ENCODE assay signal across 9 mouse cellular contexts in the genomic region with DNA sequence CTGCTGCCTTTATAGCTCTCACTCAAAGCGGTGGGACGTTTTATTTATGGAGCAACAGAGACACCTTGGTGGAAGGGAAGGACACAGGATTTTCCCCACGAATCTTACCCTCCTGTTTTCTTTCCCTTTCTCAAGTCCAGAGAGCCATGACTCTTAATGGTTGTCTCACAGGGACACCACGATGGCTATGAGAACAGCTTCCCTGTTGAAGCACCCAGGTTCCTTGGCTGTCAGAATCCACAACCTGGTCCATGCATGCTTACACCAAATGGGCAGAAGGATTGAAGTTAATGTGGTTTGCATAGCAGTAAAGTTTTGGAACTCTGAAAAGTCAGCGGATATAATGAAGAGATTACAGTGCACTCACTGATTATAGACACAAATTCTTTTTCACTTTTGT. TPM values are rescaled to one million over a fixed set of nuclear protein-coding genes. Genes with fewer than 3 reads are reported as not detected.
DNase-seq lines count a peak whose midpoint lies in the region; ATAC-seq and TF ChIP-seq lines count a peak whose summit lies in the region.
"Had no signal": no experiment of that assay in that cellular context is flagged by ENCODE, and none has a peak within 500 bp of the region (broad histone marks: within the 10 kb centered on the region; RNA-seq: fewer than 3 reads in every experiment).

No protein-coding gene starts in this region.

- no peak overlapping the region for H3K9ac ChIP-seq in kidney, embryonic 15.5 days
- no peak overlapping the region for H3K9ac ChIP-seq in embryonic facial prominence, embryonic 15.5 days
- no peak overlapping the region for H3K9ac ChIP-seq in hindbrain, postnatal 0 days (replicated peaks; ENCODE audit: low read length)
- H3K9ac ChIP-seq in midbrain, postnatal 0 days (replicated peaks; ENCODE audit: low read length, poor library complexity, severe bottlenecking) = no peak overlapping the region
- H3K9ac ChIP-seq: liver, embryonic 13.5 days had no signal

- H3K27ac ChIP-seq in kidney, embryonic 15.5 days = no peak overlapping the region
- no peak overlapping the region for H3K27ac ChIP-seq in kidney, adult 2 months (ENCODE audit: insufficient read depth, low read depth, low read length)
- H3K27ac ChIP-seq in embryonic facial prominence, embryonic 15.5 days (replicated peaks) = no peak overlapping the region
- no peak overlapping the region for H3K27ac ChIP-seq in hindbrain, postnatal 0 days
- H3K27ac ChIP-seq in midbrain, postnatal 0 days (ENCODE audit: low read depth, low read length) = no peak overlapping the region
- H3K27ac ChIP-seq: liver, embryonic 13.5 days had no signal

- ATAC-seq in kidney, embryonic 15.5 days (replicated peaks; ENCODE audit: low FRiP score) = no peak
- no peak for ATAC-seq in embryonic facial prominence, embryonic 15.5 days (ENCODE audit: insufficient number of reproducible peaks, low FRiP score, low TSS enrichment, low read depth)
- no peak for ATAC-seq in hindbrain, postnatal 0 days
- no peak for ATAC-seq in midbrain, postnatal 0 days (ENCODE audit: low FRiP score)
- no peak for ATAC-seq in megakaryocyte-erythroid progenitor cell, adult 5-6 weeks (replicated peaks; ENCODE audit: low FRiP score, low TSS enrichment, poor library complexity, severe bottlenecking)

- H3K4me3 ChIP-seq in kidney, embryonic 15.5 days (replicated peaks) = peak overlapping the region; percentile 52
- H3K4me3 ChIP-seq in kidney, adult 2 months (ENCODE audit: insufficient read depth, low read depth, low read length) = no peak overlapping the region
- no peak overlapping the region for H3K4me3 ChIP-seq in embryonic facial prominence, embryonic 15.5 days (replicated peaks)
- H3K4me3 ChIP-seq in hindbrain, postnatal 0 days (ENCODE audit: low read length) = peak overlapping the region; percentile 63
- H3K4me3 ChIP-seq in midbrain, postnatal 0 days (ENCODE audit: low read depth, low read length) = peak overlapping the region; percentile 70

- H3K4me1 ChIP-seq in kidney, embryonic 15.5 days = peaks cover 11% of the 10 kb centered on the region
- H3K4me1 ChIP-seq in kidney, adult 2 months (ENCODE audit: control insufficient read depth, insufficient read depth, low read length) = no peaks in the 10 kb centered on the region
- peaks cover 13% of the 10 kb centered on the region for H3K4me1 ChIP-seq in embryonic facial prominence, embryonic 15.5 days
- 0 out of 2 replicates have a peak, but pooled peaks cover 4% of the 10 kb centered on the region for H3K4me1 ChIP-seq in hindbrain, postnatal 0 days (ENCODE audit: insufficient read depth, low read length)
- H3K4me1 ChIP-seq in midbrain, postnatal 0 days (ENCODE audit: insufficient read depth, low read length) = no peaks in the 10 kb centered on the region

- TF ChIP-seq CTCF in kidney, adult 2 months (conservative IDR thresholded peaks at IDR 0.05; ENCODE audit: insufficient read depth, insufficient read length, low read depth, low read length) = no peak
- TF ChIP-seq CTCF in hindbrain, postnatal 0 days (IDR thresholded peaks at IDR 0.05; ENCODE audit: low read depth) = no peak
- TF ChIP-seq CTCF in midbrain, postnatal 0 days (IDR thresholded peaks at IDR 0.05) = no peak

- WGBS in kidney, embryonic 15.5 days = 15% methylated on average over 5 of the region's 5 CpGs
- 14% methylated on average over 5 of the region's 5 CpGs for WGBS in kidney, adult 2 months
- 13% methylated on average over 5 of the region's 5 CpGs for WGBS in embryonic facial prominence, embryonic 15.5 days
- 17% methylated on average over 5 of the region's 5 CpGs for WGBS in hindbrain, postnatal 0 days
- 22% methylated on average over 5 of the region's 5 CpGs for WGBS in midbrain, postnatal 0 days

- no peak for TF ChIP-seq POLR2A in kidney, adult 2 months (IDR thresholded peaks at IDR 0.05; ENCODE audit: low read depth, low read length)

- DNase-seq in kidney, adult 2 months = no peak
- no peak for DNase-seq in hindbrain, postnatal 0 days (ENCODE audit: low spot score)
- DNase-seq in midbrain, postnatal 0 days (ENCODE audit: low spot score) = no peak
- no peak for DNase-seq in T-cell, adult 2 months (ENCODE audit: low spot score)
- DNase-seq in frontal cortex, postnatal 36 days (ENCODE audit: low spot score in 2 of 2) = no peak
- DNase-seq: liver, embryonic 13.5 days had no signal

- H3K27me3 ChIP-seq in kidney, embryonic 15.5 days = peaks cover 77% of the 10 kb centered on the region
- 0 out of 2 replicates have a peak, but pooled peaks cover 1% of the 10 kb centered on the region for H3K27me3 ChIP-seq in kidney, adult 2 months (replicated peaks; ENCODE audit: control insufficient read depth, insufficient read depth, low read length)
- peaks cover 67% of the 10 kb centered on the region for H3K27me3 ChIP-seq in embryonic facial prominence, embryonic 15.5 days
- peaks cover 33% of the 10 kb centered on the region for H3K27me3 ChIP-seq in hindbrain, postnatal 0 days (ENCODE audit: insufficient read depth, low read length)
- peaks cover 20% of the 10 kb centered on the region for H3K27me3 ChIP-seq in midbrain, postnatal 0 days (ENCODE audit: insufficient read depth, low read length)

- peak overlapping the region; percentile 95 for H3K4me2 ChIP-seq in kidney, embryonic 15.5 days
- 0 out of 2 replicates have a peak overlapping the region, but pooled peaks have one; percentile 90 for H3K4me2 ChIP-seq in embryonic facial prominence, embryonic 15.5 days (replicated peaks)
- peak overlapping the region; percentile 100 for H3K4me2 ChIP-seq in hindbrain, postnatal 0 days (ENCODE audit: low read depth, low read length)
- peak overlapping the region; percentile 99 for H3K4me2 ChIP-seq in midbrain, postnatal 0 days (ENCODE audit: low read depth, low read length, poor library complexity, severe bottlenecking)

- no peaks in the 10 kb centered on the region for H3K9me3 ChIP-seq in kidney, embryonic 15.5 days (replicated peaks)
- no peaks in the 10 kb centered on the region for H3K9me3 ChIP-seq in embryonic facial prominence, embryonic 15.5 days (replicated peaks)
- no peaks in the 10 kb centered on the region for H3K9me3 ChIP-seq in hindbrain, postnatal 0 days (ENCODE audit: low read length)
- no peaks in the 10 kb centered on the region for H3K9me3 ChIP-seq in midbrain, postnatal 0 days (ENCODE audit: low read length)
- H3K9me3 ChIP-seq: liver, embryonic 13.5 days had no signal

- H3K36me3 ChIP-seq in kidney, embryonic 15.5 days = no peaks in the 10 kb centered on the region
- no peaks in the 10 kb centered on the region for H3K36me3 ChIP-seq in kidney, adult 2 months (ENCODE audit: control insufficient read depth, insufficient read depth, low read length)
- H3K36me3 ChIP-seq in embryonic facial prominence, embryonic 15.5 days = no peaks in the 10 kb centered on the region
- no peaks in the 10 kb centered on the region for H3K36me3 ChIP-seq in hindbrain, postnatal 0 days (ENCODE audit: insufficient read depth, low read length)
- H3K36me3 ChIP-seq in midbrain, postnatal 0 days (ENCODE audit: insufficient read depth, low read length) = no peaks in the 10 kb centered on the region
- H3K36me3 ChIP-seq: liver, embryonic 13.5 days had no signal

RNA-seq across cellular contexts. Expression of a gene that starts 0.2 kb away (rescaled TPM):
- 0.77 and 0.99 TPM in 2 replicates for polyA plus RNA-seq in kidney, embryonic 15.5 days (2015; fragmentation: Nextera tagmentation; extraction: Ambion mirVana)
- polyA plus RNA-seq in kidney, adult 2 months (2012; rRNA removed) = 34.5 and 37.8 TPM in 2 replicates
- 0.13 and 0.17 TPM in 2 replicates for polyA plus RNA-seq in embryonic facial prominence, embryonic 15.5 days (2015; fragmentation: Nextera tagmentation; extraction: Ambion mirVana)
- not detected in 2 replicates for total RNA-seq in hindbrain, postnatal 0 days (2014; rRNA removed)
- 0.04 and 0.09 TPM in 2 replicates for polyA plus RNA-seq in hindbrain, postnatal 0 days (2015; fragmentation: Nextera tagmentation; extraction: Ambion mirVana)
- 0.05 and 0.33 TPM in 2 replicates for total RNA-seq in midbrain, postnatal 0 days (2014; rRNA removed)
- polyA plus RNA-seq in midbrain, postnatal 0 days (2015; fragmentation: Nextera tagmentation; extraction: Ambion mirVana) = 0.10 TPM in 1 of 2 replicates, not detected in the other
- not detected in 2 replicates for total RNA-seq in megakaryocyte-erythroid progenitor cell, adult 5-6 weeks (2014; fragmentation: Nextera tagmentation)
- not detected in 2 replicates for total RNA-seq in megakaryocyte-erythroid progenitor cell, adult 5-6 weeks (2017)
- polyA plus RNA-seq: liver, embryonic 13.5 days had no signal

Comparison
In these comparisons a context has a peak if more than half of its experiments do, and no peak if none do; other contexts are left out.
1. H3K4me3 ChIP-seq: peak in kidney, embryonic 15.5 days (single experiment), hindbrain, postnatal 0 days (single experiment) and midbrain, postnatal 0 days (single experiment); none in kidney, adult 2 months (single experiment) and embryonic facial prominence, embryonic 15.5 days (single experiment).
2. RNA of a gene that starts 0.2 kb away (polyA plus RNA-seq): 34.5 to 37.8 TPM in kidney, adult 2 months; 0.77 to 0.99 TPM in kidney, embryonic 15.5 days, 0.13 to 0.17 TPM in embryonic facial prominence, embryonic 15.5 days, 0.04 to 0.09 TPM in hindbrain, postnatal 0 days and 0.10 TPM in midbrain, postnatal 0 days; every median in the first group is over 10 times any median in the second.
3. Peak in every context shown above with its lines, with median percentiles within 50 percentile points of each other: H3K4me2 ChIP-seq.